Mouse (Mus musculus) liver, embryonic 11.5 days (tissue): ENCODE measurements around the gene Otud3. TPM values are rescaled to one million over a fixed set of nuclear protein-coding genes. Genes with fewer than 3 reads are reported as not detected.

Experiments
- ATAC-seq: fragments of 200-750 bp; cut with Nextera tagmentation; replicated peaks from 2 replicates; pipeline ENCODE4 v1.8.0; 2017; ENCODE audit warnings: moderate number of reproducible peaks, mild to moderate bottlenecking, moderate TSS enrichment, moderate library complexity; ENCODE audit not compliant: low FRiP score
- DNase-seq: peaks from one replicate; pipeline ENCODE4 v3.0.0-alpha.2; 2017; ENCODE audit warnings: low spot score
- H3K27ac ChIP-seq: fragments of 300-500 bp; sonication (generic); 2 replicates; pipeline ENCODE4 v1.5.1; 2014; ENCODE audit warnings: mild to moderate bottlenecking, low read depth, low read length, control low read depth
- H3K27me3 ChIP-seq: fragments of 300-500 bp; sonication (generic); replicated peaks from 2 replicates; pipeline ENCODE4 v1.6.1; 2014; ENCODE audit warnings: low read length, mixed read lengths; ENCODE audit not compliant: control insufficient read depth, insufficient read depth
- H3K36me3 ChIP-seq: fragments of 300-500 bp; sonication (generic); 2 replicates; pipeline ENCODE4 v1.6.1; 2014; ENCODE audit warnings: mild to moderate bottlenecking, low read length, moderate library complexity, mixed read lengths; ENCODE audit not compliant: control insufficient read depth, insufficient read depth
- H3K4me1 ChIP-seq: fragments of 300-500 bp; sonication (generic); replicated peaks from 2 replicates; pipeline ENCODE4 v1.6.1; 2014; ENCODE audit warnings: low read length, mixed read lengths; ENCODE audit not compliant: control insufficient read depth, insufficient read depth
- H3K4me2 ChIP-seq: fragments of 300-500 bp; sonication (generic); 2 replicates; pipeline ENCODE4 v1.6.1; 2014; ENCODE audit warnings: mild to moderate bottlenecking, control low read depth, moderate library complexity
- H3K4me3 ChIP-seq: fragments of 300-500 bp; sonication (generic); 2 replicates; pipeline ENCODE4 v1.5.1; 2014; ENCODE audit warnings: low read depth, low read length, control low read depth
- H3K9ac ChIP-seq: fragments of 300-500 bp; sonication (generic); 2 replicates; pipeline ENCODE4 v1.6.1; 2014; ENCODE audit warnings: low read depth, low read length, control low read depth
- H3K9me3 ChIP-seq: fragments of 300-500 bp; sonication (generic); 2 replicates; pipeline ENCODE4 v1.6.1; 2016; ENCODE audit warnings: low read length, inconsistent platforms, mixed read lengths; ENCODE audit not compliant: control insufficient read depth
- WGBS: fragments of 180-500 bp; shearing (Covaris S2); extraction: QIAGEN DNeasy Blood & Tissue Kit; methylation state at CpG from one replicate; pipeline ENCODE4 v1.1.7; 2014; 5-methylcytosine and 5-hydroxymethylcytosine counted together
- polyA plus RNA-seq: library from polyadenylated mRNA; unstranded; fragments of >200 nt; fragmentation: Nextera tagmentation; extraction: Ambion mirVana; gene quantifications from 2 replicates; pipeline ENCODE4 v1.2.1, GENCODE M21; 2014

Gene Otud3
- polyA plus RNA-seq: 3.0 and 3.8 TPM in 2 replicates

- Histone ChIP-seq H3K4me3 (peak within 1 kb of the TSS; percentile 90), H3K9ac (peak within 1 kb of the TSS; percentile 81), H3K27ac (no peak within 1 kb of the TSS; the same call in 1 of the 2 replicates), H3K27me3 (no peaks in the 10 kb centered on the region; the same call in 1 of the 2 replicates), H3K4me1 (peaks cover 6% of the 10 kb centered on the region; the same call in 1 of the 2 replicates), H3K9me3 (no peaks in the 10 kb centered on the region), H3K36me3 (no peaks in the 10 kb centered on the region; the same call in 1 of the 2 replicates), H3K4me2 (peak within 1 kb of the TSS; percentile 99)
- peak; percentile 97 for ATAC-seq
- WGBS: under 1% methylated on average over 39 of the region's 39 CpGs
- DNase-seq: peak; percentile 91
Measured at GRCm38 (mm10) chr4:138913797-138914196, at the start of gene Otud3. Otud3 (minus strand) TSS chr4:138913945.

GRCm38 (mm10) chr4:138962719-138963118, 49.0 kb upstream of the Otud3 start:
- H3K36me3 ChIP-seq: no peaks in the 10 kb centered on the region
- DNase-seq: no peak
- no peaks in the 10 kb centered on the region for H3K27me3 ChIP-seq
- no peak overlapping the region for H3K4me2 ChIP-seq
- H3K27ac ChIP-seq: no peak overlapping the region
- WGBS: 67% methylated on average over 5 of the region's 5 CpGs
- no peak overlapping the region for H3K4me3 ChIP-seq
- H3K4me1 ChIP-seq: no peaks in the 10 kb centered on the region
- H3K9ac ChIP-seq: no peak overlapping the region
- H3K9me3 ChIP-seq: no peaks in the 10 kb centered on the region
- ATAC-seq: no peak

DNA sequence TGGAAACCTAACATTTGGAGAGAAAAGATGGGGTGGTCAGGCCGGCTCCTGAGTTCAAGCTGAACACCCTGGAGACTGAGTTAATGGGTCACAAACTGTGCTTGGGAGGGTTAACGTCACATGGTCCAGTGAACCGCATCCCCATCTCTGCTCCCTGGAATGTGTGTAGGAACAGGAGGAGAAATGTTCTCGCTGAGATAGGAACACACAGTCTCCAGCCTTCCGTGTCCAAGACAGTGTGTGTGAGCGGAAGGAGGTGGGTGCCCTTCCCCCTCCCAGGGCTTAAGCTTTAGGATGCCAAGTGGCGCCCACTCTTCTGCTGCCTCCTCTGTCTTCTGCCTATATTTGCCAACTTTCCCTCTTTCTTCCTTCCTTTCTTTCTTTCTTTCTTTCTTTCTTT, 46.2 kb upstream of the Otud3 start:
- H3K4me2 ChIP-seq: no peak overlapping the region
- no peak for DNase-seq
- no peak overlapping the region for H3K27ac ChIP-seq
- H3K4me3 ChIP-seq: no peak overlapping the region
- H3K9ac ChIP-seq: no peak overlapping the region
- no peaks in the 10 kb centered on the region for H3K27me3 ChIP-seq
- H3K9me3 ChIP-seq: no peaks in the 10 kb centered on the region
- no peak for ATAC-seq
- no peaks in the 10 kb centered on the region for H3K36me3 ChIP-seq
- WGBS: 76% methylated on average over 7 of the region's 7 CpGs
- H3K4me1 ChIP-seq: no peaks in the 10 kb centered on the region

GRCm38 (mm10) chr4:138959120-138959519, 45.4 kb upstream of the Otud3 start:
- ATAC-seq (no peak), DNase-seq (no peak)
- 79% methylated on average over 15 of the region's 15 CpGs for WGBS
- Histone ChIP-seq H3K4me1 (no peaks in the 10 kb centered on the region), H3K4me3 (no peak overlapping the region), H3K27me3 (no peaks in the 10 kb centered on the region), H3K4me2 (no peak overlapping the region), H3K27ac (no peak overlapping the region), H3K9me3 (no peaks in the 10 kb centered on the region), H3K36me3 (no peaks in the 10 kb centered on the region), H3K9ac (no peak overlapping the region)

GRCm38 (mm10) chr4:138958612-138959011, 44.9 kb upstream of the Otud3 start:
- no peak overlapping the region for H3K27ac ChIP-seq
- no peaks in the 10 kb centered on the region for H3K27me3 ChIP-seq
- no peak overlapping the region for H3K9ac ChIP-seq

DNA sequence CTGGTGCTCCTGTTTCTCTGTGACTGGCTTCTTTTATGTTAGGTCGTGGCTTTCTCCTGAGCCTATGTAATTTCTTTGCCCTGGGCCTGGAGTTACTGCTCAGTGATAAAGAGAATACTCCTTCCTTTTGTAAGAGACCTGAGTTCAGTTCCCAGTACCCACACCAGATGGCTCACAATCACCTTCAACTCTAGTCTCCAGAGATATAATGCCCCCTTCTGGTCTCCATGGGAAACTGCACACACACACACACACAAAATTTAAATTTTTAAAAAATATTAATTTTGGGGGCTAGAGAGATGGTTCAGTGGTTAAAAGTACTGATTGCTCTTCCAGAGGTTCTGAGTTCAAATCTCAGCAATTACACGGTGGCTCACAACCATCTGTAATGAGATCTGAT, 34.5 kb upstream of the Otud3 start:
- DNase-seq (no peak), ATAC-seq (no peak)
- Histone ChIP-seq H3K4me2 (no peak overlapping the region), H3K27me3 (no peaks in the 10 kb centered on the region), H3K4me1 (no peaks in the 10 kb centered on the region), H3K36me3 (no peaks in the 10 kb centered on the region), H3K4me3 (no peak overlapping the region), H3K9ac (no peak overlapping the region), H3K9me3 (no peaks in the 10 kb centered on the region), H3K27ac (no peak overlapping the region)
- WGBS: 79% methylated on average over 2 of the region's 2 CpGs

More at GRCm38 (mm10) chr4:138958612-138959011, 44.9 kb upstream of the Otud3 start:
- Histone ChIP-seq H3K9me3 (no peaks in the 10 kb centered on the region), H3K36me3 (no peaks in the 10 kb centered on the region), H3K4me1 (no peaks in the 10 kb centered on the region), H3K4me3 (no peak overlapping the region), H3K4me2 (no peak overlapping the region)
- WGBS: 84% methylated on average over 9 of the region's 9 CpGs
- ATAC-seq (no peak), DNase-seq (no peak)

GRCm38 (mm10) chr4:138943730-138944129, 30.0 kb upstream of the Otud3 start:
- H3K4me3 ChIP-seq: peak overlapping the region; percentile 26
- H3K27ac ChIP-seq: no peak overlapping the region
- peak overlapping the region; percentile 33 for H3K4me2 ChIP-seq
- no peaks in the 10 kb centered on the region for H3K36me3 ChIP-seq
- H3K4me1 ChIP-seq: no peaks in the 10 kb centered on the region
- WGBS: 19% methylated on average over 15 of the region's 15 CpGs
- no peak overlapping the region for H3K9ac ChIP-seq
- DNase-seq (peak; percentile 65), ATAC-seq (peak; percentile 76)
- no peaks in the 10 kb centered on the region for H3K27me3 ChIP-seq
- H3K9me3 ChIP-seq: no peaks in the 10 kb centered on the region

DNA sequence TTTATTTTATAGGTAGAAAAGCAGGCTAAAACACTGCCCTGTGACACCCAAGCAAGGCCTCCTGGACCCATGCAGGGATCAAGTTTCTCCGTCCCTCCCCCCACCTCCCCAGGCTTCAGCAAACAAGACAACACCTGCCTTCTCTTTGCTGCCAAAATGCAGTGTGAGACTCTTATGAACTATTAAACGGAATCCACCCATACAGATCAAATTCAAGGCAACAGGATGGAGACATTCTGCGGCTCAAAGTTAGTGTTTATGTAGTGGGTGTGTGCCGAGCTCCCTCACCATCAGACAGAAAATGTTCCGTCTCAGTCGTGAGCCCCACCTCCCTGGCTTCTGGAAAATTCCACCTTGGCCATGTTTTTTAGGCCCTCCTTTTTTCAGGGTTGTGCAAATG, 28.2 kb upstream of the Otud3 start:
- Histone ChIP-seq H3K9me3 (no peaks in the 10 kb centered on the region), H3K9ac (no peak overlapping the region), H3K36me3 (no peaks in the 10 kb centered on the region), H3K4me3 (no peak overlapping the region), H3K27me3 (no peaks in the 10 kb centered on the region), H3K27ac (no peak overlapping the region), H3K4me1 (no peaks in the 10 kb centered on the region), H3K4me2 (no peak overlapping the region)
- no peak for ATAC-seq
- WGBS: 60% methylated on average over 6 of the region's 6 CpGs
- DNase-seq: no peak

DNA sequence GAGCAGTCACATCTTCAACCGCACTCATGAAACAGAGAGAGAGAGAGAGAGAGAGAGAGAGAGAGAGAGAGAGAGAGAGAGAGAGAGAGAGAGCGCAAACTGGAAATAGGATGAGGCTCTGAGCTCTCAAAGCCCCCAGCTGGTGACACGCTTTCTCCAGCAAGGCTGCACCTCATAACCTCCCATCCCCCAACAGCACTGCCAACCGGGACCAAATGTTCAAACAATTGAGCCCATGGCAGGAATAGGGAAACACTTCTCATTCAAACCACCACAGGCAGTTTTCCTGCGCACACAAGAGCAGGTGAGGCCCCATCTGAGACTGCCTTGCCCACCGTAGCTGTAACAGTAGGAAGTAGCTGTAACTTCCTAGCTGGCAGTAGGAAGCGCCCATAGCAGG, 27.7 kb upstream of the Otud3 start:
- H3K36me3 ChIP-seq: no peaks in the 10 kb centered on the region
- DNase-seq: no peak
- H3K9me3 ChIP-seq: no peaks in the 10 kb centered on the region
- ATAC-seq: no peak
- no peak overlapping the region for H3K9ac ChIP-seq
- 30% methylated on average over 7 of the region's 7 CpGs for WGBS
- H3K27me3 ChIP-seq: no peaks in the 10 kb centered on the region
- no peak overlapping the region for H3K4me2 ChIP-seq
- H3K27ac ChIP-seq: no peak overlapping the region
- no peak overlapping the region for H3K4me3 ChIP-seq
- H3K4me1 ChIP-seq: no peaks in the 10 kb centered on the region
